Mouse (Mus musculus) neutrophil, adult 5-6 weeks (primary cell): Measurements from ENCODE around the gene Nsfl1c. TPM values are rescaled to one million over a fixed set of nuclear protein-coding genes. Genes with fewer than 3 reads are reported as not detected.
A peak's percentile ranks its signal among the peaks of the same experiment; 100 is the strongest.
"Not testable (repeated sequence)": the region's sequence is repeated elsewhere in the genome, so short reads cannot be mapped to it uniquely, and the experiment has no call there.

ENCODE experiments used
- ATAC-seq: fragments of 151-379, 151-347 bp; 2 replicates; pipeline ENCODE4 v1.8.0; 2017; ENCODE audit warnings: mild to moderate bottlenecking, moderate TSS enrichment; ENCODE audit not compliant: insufficient number of reproducible peaks, poor library complexity, low FRiP score, severe bottlenecking; ENCODE audit errors: extremely low read depth
- total RNA-seq: library from RNA; stranded (forward); fragments of 200-1000 nt; gene quantifications from 2 replicates; pipeline ENCODE4 v1.2.3, GENCODE M21; 2017

The Nsfl1c gene
- total RNA-seq, result 73.2 and 83.9 TPM in 2 replicates

GRCm38 (mm10) chr2:151494035-151494803 lies at the start of gene Nsfl1c:
Gene Nsfl1c (plus strand): TSS chr2:151494182.
- peak; percentile 93 for ATAC-seq

- ATAC-seq, result not testable (repeated sequence)
Measured at GRCm38 (mm10) chr2:151476053-151476452, 17.9 kb upstream of the Nsfl1c start, which contains the start of gene 4921509C19Rik. Gene 4921509C19Rik (minus strand): TSS chr2:151476153.

GRCm38 (mm10) chr2:151486496-151486895 lies 7.5 kb upstream of the Nsfl1c start:
- ATAC-seq, result no peak

GRCm38 (mm10) chr2:151498358-151498757 lies 4.4 kb downstream of the Nsfl1c start:
- ATAC-seq, result no peak

- ATAC-seq, result no peak
Measured at GRCm38 (mm10) chr2:151500442-151501007, 6.5 kb downstream of the Nsfl1c start.

- ATAC-seq, result no peak
Measured at GRCm38 (mm10) chr2:151504226-151504625, 10.2 kb downstream of the Nsfl1c start.

- no peak for ATAC-seq
Measured at GRCm38 (mm10) chr2:151512199-151512598, 18.2 kb downstream of the Nsfl1c start.

GRCm38 (mm10) chr2:151513525-151514285 lies 19.7 kb downstream of the Nsfl1c start:
- ATAC-seq, result no peak

GRCm38 (mm10) chr2:151519000-151519399 lies 25.0 kb downstream of the Nsfl1c start:
- no peak for ATAC-seq

- ATAC-seq, result no peak
Measured at GRCm38 (mm10) chr2:151524324-151525041, 30.5 kb downstream of the Nsfl1c start.

GRCm38 (mm10) chr2:151525520-151525919 lies 31.5 kb downstream of the Nsfl1c start:
- ATAC-seq, result no peak

GRCm38 (mm10) chr2:151528066-151528465 lies 34.1 kb downstream of the Nsfl1c start:
- no peak for ATAC-seq

GRCm38 (mm10) chr2:151529169-151529568 lies 35.2 kb downstream of the Nsfl1c start:
- no peak for ATAC-seq

- ATAC-seq, result no peak
Measured at GRCm38 (mm10) chr2:151530378-151531230, 36.6 kb downstream of the Nsfl1c start.

- peak; percentile 40; the same call in 1 of the 2 replicates for ATAC-seq
Measured at GRCm38 (mm10) chr2:151533632-151534031, 39.6 kb downstream of the Nsfl1c start.

GRCm38 (mm10) chr2:151535961-151536617 lies 42.1 kb downstream of the Nsfl1c start:
- no peak for ATAC-seq

- ATAC-seq, result 0 out of 2 replicates have a peak, but pooled peaks have one; percentile 21
Measured at GRCm38 (mm10) chr2:151536618-151536974, 42.6 kb downstream of the Nsfl1c start.

GRCm38 (mm10) chr2:151538646-151539045 lies 44.7 kb downstream of the Nsfl1c start:
- ATAC-seq, result no peak
